Mouse (Mus musculus) bone marrow, adult 2 months (tissue): ENCODE results near the gene Zfp746.

Source experiments
- CTCF ChIP-seq: fragments of 200-500 bp; IDR thresholded peaks from 2 replicates; pipeline ENCODE4 v1.5.1; 2011; ENCODE audit warnings: low read length, control low read depth; ENCODE audit not compliant: control insufficient read depth, insufficient read depth
- POLR2A ChIP-seq: fragments of 200-500 bp; IDR thresholded peaks from 2 replicates; pipeline ENCODE4 v1.6.1; 2011; ENCODE audit warnings: low read depth, mild to moderate bottlenecking, control low read depth, low read length, borderline replicate concordance; ENCODE audit not compliant: control insufficient read depth

- TF ChIP-seq CTCF (peak; percentile 30), POLR2A (peak; percentile 52; the same call in 1 of the 2 replicates)
These were observed 630 bp downstream of the Zfp746 start for GRCm38 (mm10) chr6:48085521-48086404.
